Mouse (Mus musculus): ENCODE measurements around the gene Sctr. TPM values are rescaled to one million over a fixed set of nuclear protein-coding genes. Genes with fewer than 3 reads are reported as not detected.

The Sctr gene
- 0.58 and 0.61 TPM in 2 replicates for polyA plus RNA-seq (2015; fragmentation: Nextera tagmentation; extraction: Ambion mirVana)

- H3K9ac ChIP-seq, result peak within 1 kb of the TSS; percentile 69
- H3K9me3 ChIP-seq, result no peaks in the 10 kb centered on the region
- peak within 1 kb of the TSS; percentile 45 for H3K4me3 ChIP-seq
- no peak within 1 kb of the TSS for H3K27ac ChIP-seq (replicated peaks)
- H3K36me3 ChIP-seq, result no peaks in the 10 kb centered on the region
- peaks cover 20% of the 10 kb centered on the region for H3K4me1 ChIP-seq (replicated peaks)
- peaks cover 44% of the 10 kb centered on the region for H3K27me3 ChIP-seq
- 1% methylated on average over 39 of the region's 39 CpGs for WGBS
- peak; percentile 80 for ATAC-seq (ENCODE audit: low read depth)
- peak within 1 kb of the TSS; percentile 81 for H3K4me2 ChIP-seq
Measured at GRCm38 (mm10) chr1:120006844-120007790, at the start of gene Sctr. Gene Sctr (plus strand): TSS chr1:120006894.

GRCm38 (mm10) chr1:119957716-119958222 lies 48.9 kb upstream of the Sctr start:
- no peaks in the 10 kb centered on the region for H3K9me3 ChIP-seq
- H3K27me3 ChIP-seq, result no peaks in the 10 kb centered on the region
- H3K36me3 ChIP-seq, result no peaks in the 10 kb centered on the region
- no peak overlapping the region for H3K27ac ChIP-seq (replicated peaks)
- H3K4me3 ChIP-seq, result no peak overlapping the region
- 73% methylated on average over 9 of the region's 9 CpGs for WGBS
- no peak for ATAC-seq (ENCODE audit: low read depth)
- no peaks in the 10 kb centered on the region for H3K4me1 ChIP-seq (replicated peaks)
- no peak overlapping the region for H3K9ac ChIP-seq
- no peak overlapping the region for H3K4me2 ChIP-seq

- Histone ChIP-seq H3K9ac (no peak overlapping the region), H3K36me3 (no peaks in the 10 kb centered on the region), H3K9me3 (no peaks in the 10 kb centered on the region), H3K4me1 (replicated peaks) (no peaks in the 10 kb centered on the region), H3K4me2 (no peak overlapping the region), H3K27me3 (no peaks in the 10 kb centered on the region), H3K4me3 (no peak overlapping the region), H3K27ac (replicated peaks) (no peak overlapping the region)
- 96% methylated on average over 4 of the region's 4 CpGs for WGBS
- no peak for ATAC-seq (ENCODE audit: low read depth)
Measured at GRCm38 (mm10) chr1:119959464-119959863, 47.2 kb upstream of the Sctr start.

DNA sequence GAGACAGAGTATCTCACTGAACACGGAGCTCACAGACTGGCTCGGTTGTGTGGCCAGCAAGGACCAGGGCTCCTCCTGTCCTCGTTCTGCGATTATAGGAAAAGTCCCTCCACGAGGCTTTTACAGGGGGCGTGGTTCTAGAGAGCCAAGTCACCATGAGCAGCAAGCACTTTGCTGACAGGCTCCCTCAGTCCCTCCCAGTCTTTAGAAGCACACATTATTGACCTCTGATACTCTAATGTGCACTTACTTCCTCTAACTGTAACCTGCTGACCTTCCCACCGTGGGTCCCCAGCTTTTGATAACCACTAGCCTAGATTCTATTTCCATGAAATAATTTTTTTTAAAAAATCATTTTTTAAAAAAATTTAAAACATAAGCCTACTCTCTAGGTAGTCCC lies 46.8 kb upstream of the Sctr start:
- Histone ChIP-seq H3K27ac (replicated peaks) (no peak overlapping the region), H3K4me3 (no peak overlapping the region), H3K9ac (no peak overlapping the region), H3K9me3 (no peaks in the 10 kb centered on the region), H3K27me3 (no peaks in the 10 kb centered on the region), H3K4me1 (replicated peaks) (no peaks in the 10 kb centered on the region), H3K4me2 (no peak overlapping the region), H3K36me3 (no peaks in the 10 kb centered on the region)
- 67% methylated on average over 7 of the region's 7 CpGs for WGBS
- ATAC-seq (ENCODE audit: low read depth), result no peak

GRCm38 (mm10) chr1:119965804-119966514 lies 40.7 kb upstream of the Sctr start:
- no peak for ATAC-seq (ENCODE audit: low read depth)
- Histone ChIP-seq H3K4me2 (no peak overlapping the region), H3K27me3 (no peaks in the 10 kb centered on the region), H3K9ac (no peak overlapping the region), H3K36me3 (no peaks in the 10 kb centered on the region), H3K4me3 (no peak overlapping the region), H3K9me3 (no peaks in the 10 kb centered on the region), H3K4me1 (replicated peaks) (no peaks in the 10 kb centered on the region), H3K27ac (replicated peaks) (no peak overlapping the region)
- WGBS, result 65% methylated on average over 12 of the region's 12 CpGs

DNA sequence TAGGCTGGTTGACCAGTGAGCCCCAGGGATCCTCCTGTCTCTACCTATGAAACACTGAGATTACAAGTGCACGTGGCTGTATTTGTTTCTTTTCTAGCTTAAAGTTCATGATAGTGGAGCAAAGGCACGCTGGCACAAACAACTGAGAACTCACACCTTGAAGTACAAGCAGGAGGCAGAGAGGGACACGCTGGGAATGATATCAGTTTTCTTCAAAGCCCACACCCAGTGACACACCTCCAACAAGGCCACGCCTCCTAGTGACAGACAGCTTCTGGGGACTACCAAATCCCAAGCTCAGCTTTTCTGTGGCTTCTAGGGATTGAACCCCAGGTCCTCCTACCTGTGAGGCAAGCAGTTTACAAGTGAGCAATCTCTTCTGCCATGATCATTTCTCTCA lies 33.6 kb upstream of the Sctr start:
- 46% methylated on average over 4 of the region's 4 CpGs for WGBS
- Histone ChIP-seq H3K27me3 (no peaks in the 10 kb centered on the region), H3K4me3 (no peak overlapping the region), H3K9me3 (no peaks in the 10 kb centered on the region), H3K4me1 (replicated peaks) (no peaks in the 10 kb centered on the region), H3K9ac (no peak overlapping the region), H3K36me3 (no peaks in the 10 kb centered on the region), H3K4me2 (no peak overlapping the region), H3K27ac (replicated peaks) (no peak overlapping the region)
- ATAC-seq (ENCODE audit: low read depth), result no peak

DNA sequence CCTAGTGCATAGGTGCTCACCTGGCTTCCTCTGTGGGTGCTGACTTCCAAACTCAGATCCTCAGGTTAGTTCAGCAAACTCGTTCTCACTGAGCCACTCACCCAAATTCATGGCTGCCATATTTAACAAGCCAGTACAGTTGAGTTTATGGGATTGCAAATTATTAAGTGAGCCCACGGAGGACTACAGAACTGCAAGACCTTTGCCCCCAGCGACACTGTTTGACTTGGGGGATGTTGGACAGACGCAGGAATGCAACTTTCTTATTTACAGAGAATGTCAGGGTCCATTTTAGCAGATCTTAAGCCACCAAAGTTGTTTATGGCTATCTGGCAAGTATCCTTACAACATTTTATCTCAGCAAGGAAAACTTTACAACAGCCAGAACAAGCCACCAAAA lies 31.6 kb upstream of the Sctr start:
- Histone ChIP-seq H3K9me3 (peaks cover under 1% of the 10 kb centered on the region; the same call in 1 of the 2 replicates), H3K9ac (no peak overlapping the region), H3K4me1 (replicated peaks) (no peaks in the 10 kb centered on the region), H3K27me3 (no peaks in the 10 kb centered on the region), H3K4me3 (no peak overlapping the region), H3K4me2 (no peak overlapping the region), H3K27ac (replicated peaks) (no peak overlapping the region), H3K36me3 (no peaks in the 10 kb centered on the region)
- no peak for ATAC-seq (ENCODE audit: low read depth)
- WGBS, result 85% methylated on average over 4 of the region's 4 CpGs

- no peak for ATAC-seq (ENCODE audit: low read depth)
- no peaks in the 10 kb centered on the region for H3K27me3 ChIP-seq
- no peaks in the 10 kb centered on the region for H3K4me1 ChIP-seq (replicated peaks)
- 85% methylated on average over 5 of the region's 5 CpGs for WGBS
- H3K4me2 ChIP-seq, result no peak overlapping the region
- no peak overlapping the region for H3K4me3 ChIP-seq
- H3K9me3 ChIP-seq, result no peaks in the 10 kb centered on the region
- H3K36me3 ChIP-seq, result no peaks in the 10 kb centered on the region
- no peak overlapping the region for H3K27ac ChIP-seq (replicated peaks)
- no peak overlapping the region for H3K9ac ChIP-seq
Measured at GRCm38 (mm10) chr1:119986555-119986954, 20.1 kb upstream of the Sctr start.

DNA sequence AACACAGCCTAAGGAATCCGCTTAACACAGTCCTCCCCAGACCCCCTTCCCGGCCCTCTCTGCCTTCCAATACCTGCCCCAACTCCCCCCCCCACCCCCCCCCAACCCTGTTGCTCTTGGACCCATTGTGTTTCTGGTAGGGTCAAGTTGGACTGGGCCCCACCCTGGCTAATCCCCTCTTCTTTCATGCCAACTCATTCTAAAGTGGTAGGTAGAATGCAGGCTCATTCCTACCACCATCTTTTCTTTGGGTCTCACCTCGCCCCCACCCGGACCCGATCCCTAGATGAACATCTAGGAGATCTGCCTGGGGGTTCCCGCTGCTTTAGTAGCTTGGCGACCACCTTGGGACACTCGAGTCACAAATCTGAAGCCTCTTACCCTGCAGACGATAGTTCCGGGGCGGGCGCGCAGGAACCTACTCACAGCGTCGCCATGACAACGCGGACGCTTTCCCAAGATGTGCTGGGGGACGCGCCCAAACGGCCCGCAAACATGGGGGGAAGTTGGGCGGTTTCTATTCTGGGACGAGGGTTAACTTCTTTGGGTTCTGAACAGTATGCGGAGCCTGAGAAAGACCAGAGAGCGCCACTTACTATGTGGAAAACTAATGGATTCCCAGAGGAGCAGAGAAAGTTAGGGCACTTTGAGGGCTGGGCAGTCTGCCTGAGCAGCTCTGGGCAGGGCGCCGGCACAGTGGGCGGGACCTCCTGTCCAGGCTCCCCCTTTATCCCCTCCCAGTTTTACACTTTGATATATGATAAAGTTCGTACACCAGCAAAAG lies 9.7 kb upstream of the Sctr start, which contains the start of gene Cfap221:
Cfap221 (minus strand) TSS at position 437 of the 784 bp plus-strand sequence.
- peak; percentile 84 for ATAC-seq (ENCODE audit: low read depth)
- 6% methylated on average over 30 of the region's 30 CpGs for WGBS
- Histone ChIP-seq H3K27me3 (no peaks in the 10 kb centered on the region; the same call in none of the 2 replicates), H3K9ac (no peak within 1 kb of the TSS), H3K4me2 (peak within 1 kb of the TSS; percentile 60), H3K4me3 (peak within 1 kb of the TSS; percentile 40), H3K9me3 (no peaks in the 10 kb centered on the region), H3K27ac (replicated peaks) (no peak within 1 kb of the TSS), H3K36me3 (no peaks in the 10 kb centered on the region), H3K4me1 (replicated peaks) (peaks cover 10% of the 10 kb centered on the region)

- peak overlapping the region; percentile 60 for H3K4me2 ChIP-seq
- 36% methylated on average over 5 of the region's 5 CpGs for WGBS
- H3K36me3 ChIP-seq, result no peaks in the 10 kb centered on the region
- no peak for ATAC-seq (ENCODE audit: low read depth)
- peak overlapping the region; percentile 40 for H3K4me3 ChIP-seq
- no peaks in the 10 kb centered on the region; the same call in none of the 2 replicates for H3K27me3 ChIP-seq
- H3K27ac ChIP-seq (replicated peaks), result no peak overlapping the region
- H3K9ac ChIP-seq, result no peak overlapping the region
- H3K4me1 ChIP-seq (replicated peaks), result peaks cover 10% of the 10 kb centered on the region
- H3K9me3 ChIP-seq, result no peaks in the 10 kb centered on the region
Measured at GRCm38 (mm10) chr1:119997644-119998043, 9.1 kb upstream of the Sctr start.

DNA sequence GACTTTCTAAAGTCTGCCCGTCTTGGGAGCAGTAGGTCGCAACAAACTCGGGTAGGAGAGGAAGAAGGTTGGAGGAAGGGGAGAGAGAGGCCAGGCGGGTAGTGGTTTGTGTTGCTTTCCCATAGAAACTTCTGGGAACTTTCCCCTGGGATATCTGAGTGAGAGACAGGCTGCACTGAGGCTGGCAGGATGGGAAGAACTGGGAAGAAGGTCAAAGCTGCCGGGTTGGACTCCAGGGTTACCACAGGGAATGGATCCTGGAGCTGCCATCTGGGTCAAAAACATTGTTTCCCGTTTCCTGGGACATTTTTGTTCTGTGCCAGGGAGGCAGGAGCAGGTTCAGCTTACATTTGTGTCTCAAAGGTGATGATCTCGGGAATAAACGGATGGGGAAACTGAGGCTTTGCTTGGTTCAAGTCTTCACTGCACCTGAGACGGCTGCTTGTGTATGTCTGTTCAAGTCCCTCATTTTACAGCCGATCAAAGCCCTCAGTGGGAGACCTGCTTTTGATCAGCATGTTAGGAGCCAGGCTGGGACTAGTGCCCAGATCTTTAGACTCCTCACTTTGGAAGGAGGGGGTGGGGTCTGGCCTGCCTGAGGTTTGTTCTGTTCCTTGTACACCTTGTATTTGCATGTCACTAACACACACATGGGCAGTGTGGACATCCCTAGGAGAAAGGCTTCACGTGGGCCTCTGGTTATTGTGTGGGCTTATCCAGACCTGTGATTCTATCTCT lies 1.3 kb downstream of the Sctr start:
- Histone ChIP-seq H3K27me3 (peaks cover 44% of the 10 kb centered on the region), H3K4me1 (replicated peaks) (peaks cover 20% of the 10 kb centered on the region), H3K9ac (peak overlapping the region; percentile 69), H3K36me3 (no peaks in the 10 kb centered on the region), H3K4me3 (peak overlapping the region; percentile 45), H3K4me2 (peak overlapping the region; percentile 81), H3K27ac (replicated peaks) (no peak overlapping the region), H3K9me3 (no peaks in the 10 kb centered on the region)
- no peak for ATAC-seq (ENCODE audit: low read depth)
- WGBS, result 30% methylated on average over 11 of the region's 11 CpGs

Measured in neural tube, embryonic 13.5 days (tissue).